Mouse (Mus musculus) hindbrain, embryonic 12.5 days (tissue): Measurements from ENCODE around the gene Mapk10. TPM values are rescaled to one million over a fixed set of nuclear protein-coding genes. Genes with fewer than 3 reads are reported as not detected.

Experiments
- ATAC-seq: fragments of 200-750 bp; cut with Nextera tagmentation; 2 replicates; pipeline ENCODE4 v1.8.0; 2017; ENCODE audit warnings: moderate TSS enrichment; ENCODE audit not compliant: low FRiP score
- H3K27ac ChIP-seq: fragments of 300-500 bp; sonication (generic); 2 replicates; pipeline ENCODE4 v1.5.1; 2016; ENCODE audit warnings: mild to moderate bottlenecking
- H3K27me3 ChIP-seq: fragments of 300-500 bp; sonication (generic); 2 replicates; pipeline ENCODE4 v1.6.1; 2016; ENCODE audit warnings: mild to moderate bottlenecking
- H3K36me3 ChIP-seq: fragments of 300-500 bp; sonication (generic); 2 replicates; pipeline ENCODE4 v1.6.1; 2016; ENCODE audit warnings: mild to moderate bottlenecking
- H3K4me1 ChIP-seq: fragments of 300-500 bp; sonication (generic); 2 replicates; pipeline ENCODE4 v1.6.1; 2016
- H3K4me2 ChIP-seq: fragments of 300-500 bp; sonication (generic); replicated peaks from 2 replicates; pipeline ENCODE4 v1.6.1; 2016; ENCODE audit warnings: mild to moderate bottlenecking
- H3K4me3 ChIP-seq: fragments of 300-500 bp; sonication (generic); 2 replicates; pipeline ENCODE4 v1.5.1; 2016; ENCODE audit warnings: mild to moderate bottlenecking
- H3K9ac ChIP-seq: fragments of 300-500 bp; sonication (generic); 2 replicates; pipeline ENCODE4 v1.6.1; 2016; ENCODE audit warnings: mild to moderate bottlenecking, moderate library complexity
- H3K9me3 ChIP-seq: fragments of 300-500 bp; sonication (generic); replicated peaks from 2 replicates; pipeline ENCODE4 v1.6.1; 2016; ENCODE audit warnings: mild to moderate bottlenecking
- WGBS: fragments of 180-500 bp; shearing (Covaris S2); methylation state at CpG from one replicate; pipeline ENCODE4 v1.1.7; 2016; 5-methylcytosine and 5-hydroxymethylcytosine counted together
- polyA plus RNA-seq: library from polyadenylated mRNA; unstranded; fragments of >200 nt; fragmentation: Nextera tagmentation; extraction: Ambion mirVana; gene quantifications from 2 replicates; pipeline ENCODE4 v1.2.1, GENCODE M21; 2016

The Mapk10 gene
- polyA plus RNA-seq, 1 experiment from 2014 or later: 77.6 TPM

DNA sequence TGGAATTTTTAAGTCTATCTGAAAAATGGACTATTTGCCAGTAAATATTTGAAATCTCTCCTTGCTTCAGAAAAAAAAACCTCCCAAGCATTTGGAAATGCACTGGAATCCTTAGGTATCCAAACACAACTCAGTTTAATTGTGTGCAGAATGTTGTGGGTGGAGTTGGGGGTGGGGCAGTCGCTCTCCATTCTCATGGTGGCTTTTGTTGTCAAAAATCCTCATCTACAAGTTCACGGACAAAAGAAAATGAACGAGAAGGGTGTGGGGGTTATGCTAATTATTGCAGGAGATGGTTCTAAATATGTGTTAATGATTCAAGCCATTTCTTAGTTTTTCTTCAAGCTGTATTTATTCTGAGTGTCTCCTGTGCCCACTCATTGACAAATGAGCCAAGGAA lies 49.6 kb downstream of the Mapk10 start:
- H3K9me3 ChIP-seq: no peaks in the 10 kb centered on the region
- peak overlapping the region; percentile 23 for H3K4me2 ChIP-seq
- H3K27me3 ChIP-seq: no peaks in the 10 kb centered on the region
- H3K36me3 ChIP-seq: no peaks in the 10 kb centered on the region
- peaks cover 21% of the 10 kb centered on the region for H3K4me1 ChIP-seq
- H3K9ac ChIP-seq: no peak overlapping the region
- WGBS: 23% methylated on average over 3 of the region's 3 CpGs
- 0 out of 2 replicates have a peak, but pooled peaks have one; percentile 36 for ATAC-seq
- H3K27ac ChIP-seq: peak overlapping the region; percentile 89
- no peak overlapping the region for H3K4me3 ChIP-seq

DNA sequence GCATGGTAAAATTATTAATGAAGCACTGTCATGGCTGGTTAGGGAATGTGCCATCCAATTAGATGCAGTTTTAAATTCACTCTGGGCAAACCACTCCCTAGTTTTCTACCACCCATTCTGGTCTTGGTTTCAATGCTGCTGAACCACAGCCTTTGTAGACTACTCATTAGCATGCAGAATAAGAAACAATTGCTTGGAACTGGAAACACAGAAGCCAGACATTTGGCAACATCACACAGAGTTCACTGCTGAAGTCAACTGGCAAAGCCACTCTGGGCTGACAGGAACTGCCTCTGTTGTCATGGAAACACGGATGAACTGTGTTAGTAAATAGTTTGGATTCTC lies 50.0 kb downstream of the Mapk10 start:
- Histone ChIP-seq H3K4me2 (peak overlapping the region; percentile 23; the same call in 1 of the 2 replicates), H3K9me3 (no peaks in the 10 kb centered on the region), H3K27me3 (no peaks in the 10 kb centered on the region), H3K27ac (peak overlapping the region; percentile 89), H3K9ac (no peak overlapping the region), H3K4me1 (peaks cover 21% of the 10 kb centered on the region), H3K36me3 (no peaks in the 10 kb centered on the region), H3K4me3 (no peak overlapping the region)
- WGBS: 29% methylated on average over 1 of the region's 1 CpGs
- ATAC-seq: peak; percentile 90

DNA sequence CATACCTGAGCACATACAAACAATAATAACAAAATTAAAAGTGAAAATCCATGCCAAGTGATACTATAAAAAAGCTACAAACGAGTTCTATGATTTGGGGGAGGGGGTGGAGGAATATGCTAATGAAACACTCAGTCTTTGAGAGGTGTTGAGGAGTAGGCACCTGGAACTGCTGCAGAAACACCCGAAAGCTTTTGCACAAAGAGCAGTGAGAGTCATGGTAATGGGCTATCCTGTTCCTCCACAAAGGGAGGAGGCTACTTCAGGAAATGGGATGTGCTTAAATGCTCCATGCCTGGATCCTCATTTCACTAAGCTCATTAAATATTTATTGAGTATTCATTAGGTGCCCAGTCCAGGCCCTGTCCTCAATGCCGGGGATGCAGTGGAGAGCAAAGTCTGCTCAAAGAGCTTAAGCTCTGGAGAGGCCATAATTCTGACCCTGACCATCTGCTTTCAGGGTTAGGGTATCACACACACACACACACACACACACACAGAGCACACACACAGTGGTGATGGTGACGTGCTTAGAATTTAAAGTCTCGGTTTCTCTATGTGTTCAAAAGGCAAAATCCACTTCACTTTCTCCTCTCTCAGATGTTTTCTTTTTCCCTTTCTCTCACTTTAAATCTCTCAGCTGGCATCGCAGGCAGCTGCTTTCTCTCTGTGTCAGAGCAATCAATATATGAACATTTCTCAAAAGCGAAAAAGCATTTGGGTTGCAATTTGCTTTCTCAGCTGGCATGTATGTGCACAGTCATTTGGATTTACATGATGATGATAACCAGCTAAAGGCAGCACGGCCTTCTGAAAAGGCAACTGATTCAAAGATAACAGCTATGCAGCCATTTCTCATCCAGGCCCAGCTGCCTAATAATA lies 50.6 kb downstream of the Mapk10 start:
- Histone ChIP-seq H3K4me3 (no peak overlapping the region), H3K27ac (peak overlapping the region; percentile 89), H3K36me3 (no peaks in the 10 kb centered on the region), H3K4me1 (peaks cover 21% of the 10 kb centered on the region), H3K9me3 (no peaks in the 10 kb centered on the region), H3K9ac (no peak overlapping the region), H3K4me2 (peak overlapping the region; percentile 23; the same call in 1 of the 2 replicates), H3K27me3 (no peaks in the 10 kb centered on the region)
- ATAC-seq: peak; percentile 86
- WGBS: 40% methylated on average over 8 of the region's 8 CpGs

DNA sequence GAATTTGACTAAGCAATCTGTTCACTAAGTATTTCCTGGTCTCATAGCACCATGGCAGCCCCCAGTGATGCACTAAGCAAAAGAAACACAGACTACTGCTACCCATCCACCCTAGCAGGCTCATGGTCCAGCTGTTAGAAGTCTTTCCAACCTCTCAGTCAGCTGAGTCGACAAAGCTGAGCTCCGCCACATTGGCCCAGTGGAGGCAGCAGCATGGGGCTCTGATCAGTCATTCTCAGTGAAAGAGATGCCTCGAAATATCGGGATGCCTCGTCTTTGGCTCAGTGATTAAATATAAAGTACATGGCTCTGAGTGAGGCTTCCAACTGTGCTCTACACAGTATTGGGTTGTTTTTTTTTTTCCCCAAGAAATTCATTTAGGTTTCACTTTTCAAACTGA lies 70.2 kb downstream of the Mapk10 start:
- H3K27ac ChIP-seq: no peak overlapping the region
- no peak overlapping the region for H3K9ac ChIP-seq
- no peak overlapping the region for H3K4me3 ChIP-seq
- WGBS: 51% methylated on average over 5 of the region's 5 CpGs
- no peak for ATAC-seq
- H3K27me3 ChIP-seq: no peaks in the 10 kb centered on the region
- no peaks in the 10 kb centered on the region for H3K36me3 ChIP-seq
- no peak overlapping the region for H3K4me2 ChIP-seq
- H3K9me3 ChIP-seq: no peaks in the 10 kb centered on the region
- H3K4me1 ChIP-seq: peaks cover 4% of the 10 kb centered on the region

DNA sequence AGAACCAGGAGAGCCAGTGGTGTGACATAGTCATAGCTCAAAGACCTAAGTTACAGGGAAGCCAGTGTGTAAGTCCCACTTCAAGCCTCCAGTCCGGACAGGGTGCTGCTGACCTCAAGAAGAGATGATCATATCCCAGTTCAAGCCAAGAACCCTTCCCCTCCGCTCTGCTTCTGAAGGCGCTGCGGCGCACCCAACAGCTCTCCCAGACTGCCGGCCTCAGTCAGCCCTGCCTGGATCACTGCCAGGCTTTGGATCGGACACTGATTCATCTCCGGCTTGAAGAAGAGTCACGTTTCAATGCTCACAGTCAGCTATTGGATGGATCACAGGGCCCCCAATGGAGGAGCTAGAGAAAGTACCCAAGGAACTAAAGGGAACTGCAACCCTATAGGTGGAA lies 76.3 kb downstream of the Mapk10 start:
- ATAC-seq: no peak
- Histone ChIP-seq H3K4me3 (no peak overlapping the region), H3K27ac (no peak overlapping the region), H3K4me2 (no peak overlapping the region), H3K4me1 (peaks cover 7% of the 10 kb centered on the region), H3K9ac (no peak overlapping the region), H3K36me3 (no peaks in the 10 kb centered on the region), H3K27me3 (no peaks in the 10 kb centered on the region), H3K9me3 (no peaks in the 10 kb centered on the region)
- WGBS: 87% methylated on average over 9 of the region's 9 CpGs

DNA sequence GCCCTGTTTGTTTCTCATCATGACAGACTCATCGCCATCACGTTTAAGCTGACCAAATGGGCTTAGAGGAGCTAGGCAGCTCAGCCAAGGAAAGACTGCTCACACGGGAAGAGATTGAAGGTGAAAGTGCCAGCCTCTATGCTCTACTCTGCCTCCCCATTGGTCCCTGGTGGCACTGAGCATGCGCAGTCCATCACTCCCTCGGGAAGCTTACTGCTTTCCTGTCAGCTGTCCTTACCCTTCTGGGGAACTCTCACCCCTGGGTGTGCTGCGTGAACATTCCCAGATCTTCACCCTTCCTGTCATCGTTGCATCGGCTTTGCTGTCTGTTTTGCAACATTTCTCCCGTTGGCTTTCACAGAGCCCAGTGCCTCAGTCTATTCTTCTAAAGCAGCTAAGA lies 77.5 kb downstream of the Mapk10 start:
- H3K4me1 ChIP-seq: peaks cover 7% of the 10 kb centered on the region
- H3K27me3 ChIP-seq: no peaks in the 10 kb centered on the region
- no peaks in the 10 kb centered on the region for H3K36me3 ChIP-seq
- no peak overlapping the region for H3K4me3 ChIP-seq
- no peak for ATAC-seq
- H3K9me3 ChIP-seq: no peaks in the 10 kb centered on the region
- no peak overlapping the region for H3K27ac ChIP-seq
- no peak overlapping the region for H3K4me2 ChIP-seq
- WGBS: 83% methylated on average over 9 of the region's 9 CpGs
- H3K9ac ChIP-seq: no peak overlapping the region

DNA sequence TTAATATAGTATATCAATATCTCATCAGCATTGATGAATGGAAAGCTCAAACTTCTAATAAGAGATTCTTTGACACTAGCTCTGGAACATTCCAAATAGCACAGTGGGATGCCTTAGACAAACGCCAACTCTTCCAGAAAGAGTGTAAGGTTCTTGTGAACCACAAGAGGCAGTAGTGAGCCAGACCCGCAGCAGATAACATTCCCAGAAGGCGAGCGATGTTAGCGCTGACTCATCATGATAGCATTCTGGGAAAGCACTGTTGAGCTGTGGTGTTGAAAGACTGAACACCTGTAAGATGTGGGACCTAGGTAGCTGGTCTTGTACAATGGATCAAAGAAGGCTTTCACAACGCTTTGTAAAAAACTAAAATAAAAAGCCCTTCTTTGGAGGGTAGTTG lies 78.3 kb downstream of the Mapk10 start:
- H3K27me3 ChIP-seq: no peaks in the 10 kb centered on the region
- no peak for ATAC-seq
- H3K9ac ChIP-seq: no peak overlapping the region
- H3K9me3 ChIP-seq: no peaks in the 10 kb centered on the region
- no peak overlapping the region for H3K4me3 ChIP-seq
- no peak overlapping the region for H3K27ac ChIP-seq
- WGBS: 77% methylated on average over 6 of the region's 6 CpGs
- no peak overlapping the region for H3K4me2 ChIP-seq
- no peaks in the 10 kb centered on the region for H3K36me3 ChIP-seq
- H3K4me1 ChIP-seq: peaks cover 7% of the 10 kb centered on the region

DNA sequence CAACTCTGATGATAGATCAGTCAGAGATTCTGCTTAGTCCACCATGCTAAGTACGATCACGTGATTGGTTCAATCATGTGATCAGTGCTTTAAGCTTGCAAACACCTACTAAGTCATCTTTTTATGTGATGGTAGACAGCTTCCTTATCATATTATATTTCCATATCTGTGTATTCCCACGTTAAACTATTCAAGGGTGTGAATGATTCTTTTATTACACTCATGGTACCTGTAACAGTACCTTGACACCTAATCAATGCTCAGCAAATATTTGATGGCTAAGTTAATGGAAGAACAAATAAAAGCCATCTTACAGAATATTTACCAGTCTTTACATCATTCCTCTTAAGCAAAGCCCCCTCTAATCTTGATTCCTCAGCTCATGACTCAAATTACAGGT lies 91.5 kb downstream of the Mapk10 start:
- Histone ChIP-seq H3K4me3 (no peak overlapping the region), H3K4me2 (no peak overlapping the region), H3K4me1 (no peaks in the 10 kb centered on the region), H3K27me3 (no peaks in the 10 kb centered on the region), H3K9ac (no peak overlapping the region), H3K36me3 (no peaks in the 10 kb centered on the region), H3K27ac (no peak overlapping the region), H3K9me3 (no peaks in the 10 kb centered on the region)
- 88% methylated on average over 3 of the region's 3 CpGs for WGBS
- no peak for ATAC-seq

DNA sequence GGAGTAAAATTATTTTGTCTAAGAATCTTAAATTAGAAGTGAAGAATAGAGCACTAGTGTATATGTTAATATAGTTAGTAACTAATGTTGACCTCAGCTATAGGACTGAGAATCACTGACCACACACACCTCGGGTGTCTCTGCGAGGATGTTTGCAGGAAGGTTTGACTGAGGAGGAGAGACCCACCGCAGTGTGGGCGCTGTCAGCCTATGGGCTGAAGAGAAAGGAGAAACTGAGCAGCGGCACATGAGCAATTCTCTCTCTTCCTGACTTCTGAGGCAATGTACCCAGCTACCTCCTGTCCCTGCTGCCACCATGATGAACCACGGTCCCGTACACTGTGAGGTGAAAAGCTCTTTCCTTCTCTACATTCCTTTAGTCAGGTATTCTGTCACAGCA lies 95.6 kb downstream of the Mapk10 start:
- H3K4me2 ChIP-seq: no peak overlapping the region
- no peak overlapping the region for H3K27ac ChIP-seq
- H3K4me3 ChIP-seq: no peak overlapping the region
- no peak overlapping the region for H3K9ac ChIP-seq
- 87% methylated on average over 7 of the region's 7 CpGs for WGBS
- no peaks in the 10 kb centered on the region for H3K36me3 ChIP-seq
- H3K27me3 ChIP-seq: no peaks in the 10 kb centered on the region
- H3K9me3 ChIP-seq: no peaks in the 10 kb centered on the region
- H3K4me1 ChIP-seq: no peaks in the 10 kb centered on the region
- no peak for ATAC-seq

DNA sequence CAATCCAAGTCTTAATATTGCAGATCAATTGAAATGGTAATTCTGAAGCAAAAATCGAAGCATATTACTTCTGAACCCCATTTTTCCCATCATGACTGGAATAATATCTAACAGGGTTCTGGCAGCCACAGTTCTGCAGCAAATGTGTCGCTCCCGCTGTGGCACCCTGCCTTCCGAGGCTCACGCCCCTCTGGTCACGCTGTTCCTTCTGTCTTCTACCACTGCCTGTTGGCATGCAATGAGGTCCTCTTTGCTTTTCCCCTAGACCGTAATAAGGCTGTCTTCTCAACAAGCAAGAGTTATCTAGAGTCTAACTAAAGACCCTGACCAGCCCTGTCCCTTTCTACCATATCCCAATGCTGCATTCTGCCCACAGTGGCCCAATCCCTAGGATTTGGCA lies 98.7 kb downstream of the Mapk10 start:
- Histone ChIP-seq H3K4me3 (no peak overlapping the region), H3K4me2 (no peak overlapping the region), H3K4me1 (no peaks in the 10 kb centered on the region), H3K36me3 (no peaks in the 10 kb centered on the region), H3K27ac (no peak overlapping the region), H3K9me3 (no peaks in the 10 kb centered on the region), H3K9ac (no peak overlapping the region), H3K27me3 (no peaks in the 10 kb centered on the region)
- 84% methylated on average over 7 of the region's 7 CpGs for WGBS
- no peak for ATAC-seq

DNA sequence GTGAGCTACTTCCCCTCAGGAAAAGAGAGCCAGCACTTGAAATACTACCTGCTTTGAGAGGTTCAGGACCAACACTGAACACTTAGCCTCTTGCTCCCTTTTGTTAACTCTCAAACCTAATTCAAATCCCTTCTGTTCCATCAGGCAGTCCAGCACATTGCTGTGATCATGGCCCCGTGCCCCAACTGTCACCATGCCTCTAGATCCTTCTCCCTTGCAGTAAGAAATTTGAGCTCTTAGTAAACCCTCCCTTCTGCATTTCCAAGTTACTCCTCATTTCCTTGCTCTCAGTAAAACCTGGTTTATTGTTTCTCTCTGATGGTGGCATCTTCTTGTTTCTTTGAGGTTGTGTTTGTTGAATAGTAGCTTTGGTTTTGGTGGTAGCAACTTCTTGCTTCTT lies 101.7 kb downstream of the Mapk10 start:
- WGBS: 76% methylated on average over 1 of the region's 1 CpGs

DNA sequence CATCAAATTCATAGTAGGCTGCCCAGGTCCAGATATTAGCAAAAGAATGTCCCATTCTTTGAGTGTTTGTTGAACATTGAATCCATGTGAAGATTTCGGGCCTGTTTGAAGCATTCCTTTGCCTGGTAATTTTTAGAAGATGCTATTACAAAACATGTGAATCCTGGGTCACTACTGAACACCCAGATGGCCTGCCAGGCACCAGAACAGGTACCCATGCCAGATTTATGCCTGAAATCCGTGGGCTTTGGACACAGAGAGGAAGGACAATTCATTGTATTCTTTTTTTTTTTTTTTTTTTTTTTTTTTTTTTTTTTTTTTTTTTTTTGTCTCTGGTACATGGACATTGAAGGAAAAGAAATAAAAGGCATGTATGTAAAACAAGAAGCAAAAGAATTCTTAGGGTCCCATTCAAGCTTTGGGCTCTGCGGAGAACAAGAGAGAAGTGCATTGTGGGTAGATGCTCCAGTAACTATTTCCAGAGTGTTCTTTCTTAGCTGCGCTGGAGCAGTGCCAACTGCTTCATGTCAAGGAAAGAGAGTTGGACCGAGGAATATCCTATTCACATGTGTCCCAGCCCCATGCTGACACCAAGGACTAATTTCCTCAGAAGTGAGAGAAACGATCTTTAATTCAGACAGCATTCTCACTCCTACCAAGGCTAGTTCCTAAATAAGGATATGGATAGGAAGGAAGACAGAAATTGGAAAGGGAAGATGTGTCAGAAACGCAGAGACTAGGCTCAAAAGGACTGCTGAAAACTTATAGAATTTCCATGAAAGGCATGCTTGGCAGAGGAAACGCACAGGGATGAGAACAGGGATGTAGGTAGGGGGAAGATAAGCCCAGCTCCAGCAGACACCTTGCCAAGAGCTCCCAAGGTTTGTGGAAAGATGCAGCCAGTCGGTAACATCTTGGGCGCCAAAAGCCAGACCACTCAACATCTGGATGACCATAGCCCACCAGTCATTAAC lies 105.4 kb downstream of the Mapk10 start:
- no peaks in the 10 kb centered on the region; the same call in 1 of the 2 replicates for H3K4me1 ChIP-seq
- no peak for ATAC-seq
- no peak overlapping the region for H3K9ac ChIP-seq
- H3K36me3 ChIP-seq: no peaks in the 10 kb centered on the region
- no peaks in the 10 kb centered on the region for H3K9me3 ChIP-seq
- H3K4me3 ChIP-seq: no peak overlapping the region
- H3K27me3 ChIP-seq: no peaks in the 10 kb centered on the region
- 83% methylated on average over 10 of the region's 10 CpGs for WGBS
- H3K27ac ChIP-seq: no peak overlapping the region
- no peak overlapping the region for H3K4me2 ChIP-seq

More for the DNA sequence above, 101.7 kb downstream of the Mapk10 start:
- Histone ChIP-seq H3K36me3 (no peaks in the 10 kb centered on the region), H3K4me2 (no peak overlapping the region), H3K9ac (no peak overlapping the region), H3K27ac (no peak overlapping the region), H3K4me1 (no peaks in the 10 kb centered on the region), H3K4me3 (no peak overlapping the region), H3K27me3 (no peaks in the 10 kb centered on the region), H3K9me3 (no peaks in the 10 kb centered on the region)
- no peak for ATAC-seq
